Mouse (Mus musculus) limb, embryonic 14.5 days (tissue): ENCODE data around the gene Thy1. TPM values are rescaled to one million over a fixed set of nuclear protein-coding genes. Genes with fewer than 3 reads are reported as not detected.

Source experiments
- ATAC-seq: fragments of 200-750 bp; cut with Nextera tagmentation; 2 replicates; pipeline ENCODE4 v1.8.0; 2017; ENCODE audit warnings: low read depth, moderate number of reproducible peaks, moderate TSS enrichment; ENCODE audit not compliant: low FRiP score
- DNase-seq: peaks from one replicate; pipeline ENCODE4 v3.0.0-alpha.2; 2015; ENCODE audit warnings: low spot score
- H3K27ac ChIP-seq: fragments of 300-500 bp; sonication (generic); replicated peaks from 2 replicates; pipeline ENCODE4 v1.5.1; 2014; ENCODE audit warnings: low read depth, mild to moderate bottlenecking, low read length, moderate library complexity, mixed read lengths
- H3K27me3 ChIP-seq: fragments of 300-500 bp; sonication (generic); 2 replicates; pipeline ENCODE4 v1.6.1; 2014; ENCODE audit warnings: low read length, mixed read lengths; ENCODE audit not compliant: control insufficient read depth, insufficient read depth
- H3K36me3 ChIP-seq: fragments of 300-500 bp; sonication (generic); 2 replicates; pipeline ENCODE4 v1.6.1; 2014; ENCODE audit warnings: mild to moderate bottlenecking, low read length, moderate library complexity, mixed read lengths; ENCODE audit not compliant: control insufficient read depth, insufficient read depth
- H3K4me1 ChIP-seq: fragments of 300-500 bp; sonication (generic); 2 replicates; pipeline ENCODE4 v1.6.1; 2014; ENCODE audit warnings: antibody characterized with exemption, low read length, mixed read lengths; ENCODE audit not compliant: control insufficient read depth, insufficient read depth
- H3K4me2 ChIP-seq: fragments of 300-500 bp; sonication (generic); replicated peaks from 2 replicates; pipeline ENCODE4 v1.6.1; 2014; ENCODE audit warnings: low read depth, mild to moderate bottlenecking, low read length, moderate library complexity; ENCODE audit not compliant: severe bottlenecking
- H3K4me3 ChIP-seq: fragments of 300-500 bp; sonication (generic); replicated peaks from 2 replicates; pipeline ENCODE4 v1.5.1; 2014; ENCODE audit warnings: low read length
- H3K9ac ChIP-seq: fragments of 300-500 bp; sonication (generic); 2 replicates; pipeline ENCODE4 v1.6.1; 2014; ENCODE audit warnings: mild to moderate bottlenecking, low read depth, low read length, moderate library complexity; ENCODE audit not compliant: severe bottlenecking
- H3K9me3 ChIP-seq: fragments of 300-500 bp; sonication (generic); 2 replicates; pipeline ENCODE4 v1.6.1; 2016; ENCODE audit warnings: low read length; ENCODE audit not compliant: control insufficient read depth
- POLR2A ChIP-seq: fragments of 200-500 bp; IDR thresholded peaks from 2 replicates; pipeline ENCODE4 v1.8.0; 2012; ENCODE audit warnings: inconsistent platforms, mild to moderate bottlenecking, moderate library complexity, borderline replicate concordance; ENCODE audit not compliant: insufficient read depth, insufficient read length; ENCODE audit errors: extremely low read depth
- WGBS: fragments of 180-500 bp; shearing (Covaris S2); extraction: QIAGEN DNeasy Blood & Tissue Kit; methylation state at CpG from one replicate; pipeline ENCODE4 v1.1.7; 2014; 5-methylcytosine and 5-hydroxymethylcytosine counted together
- polyA plus RNA-seq, 2 experiments: library from polyadenylated mRNA; depleted of rRNA in 1 of 2; stranded (reverse) in 1 of 2; unstranded in 1 of 2; fragments of >200 nt; fragmentation: Nextera tagmentation in 1 of 2; extraction: Ambion mirVana in 1 of 2; gene quantifications; 2 replicates each; pipeline versions ENCODE4 v1.2.1 to v1.2.3; 2012 to 2014

Gene Thy1
- polyA plus RNA-seq, 2 experiments = 17.2 to 49.8 TPM

- DNase-seq (no peak), ATAC-seq (no peak)
- Histone ChIP-seq H3K9ac (no peak overlapping the region), H3K36me3 (no peaks in the 10 kb centered on the region), H3K4me3 (no peak overlapping the region), H3K4me2 (no peak overlapping the region), H3K27me3 (no peaks in the 10 kb centered on the region), H3K9me3 (no peaks in the 10 kb centered on the region), H3K27ac (no peak overlapping the region), H3K4me1 (no peaks in the 10 kb centered on the region)
- TF ChIP-seq POLR2A = no peak
- 67% methylated on average over 6 of the region's 6 CpGs for WGBS
Measured at GRCm38 (mm10) chr9:44013781-44014180, 29.4 kb upstream of the Thy1 start.

- no peaks in the 10 kb centered on the region for H3K36me3 ChIP-seq
- no peaks in the 10 kb centered on the region for H3K27me3 ChIP-seq
- H3K9ac ChIP-seq = no peak overlapping the region
- H3K4me2 ChIP-seq = no peak overlapping the region
- no peaks in the 10 kb centered on the region for H3K4me1 ChIP-seq
- no peaks in the 10 kb centered on the region for H3K9me3 ChIP-seq
- no peak for TF ChIP-seq POLR2A
- H3K27ac ChIP-seq = no peak overlapping the region
- H3K4me3 ChIP-seq = no peak overlapping the region
- no peak for DNase-seq
- WGBS = 88% methylated on average over 5 of the region's 5 CpGs
- ATAC-seq = no peak
Measured at GRCm38 (mm10) chr9:44016304-44016703, 26.9 kb upstream of the Thy1 start.

- Histone ChIP-seq H3K9me3 (no peaks in the 10 kb centered on the region), H3K4me2 (no peak overlapping the region), H3K4me3 (no peak overlapping the region), H3K9ac (no peak overlapping the region), H3K27ac (no peak overlapping the region), H3K27me3 (no peaks in the 10 kb centered on the region), H3K4me1 (no peaks in the 10 kb centered on the region), H3K36me3 (no peaks in the 10 kb centered on the region)
- DNase-seq (no peak), ATAC-seq (no peak)
- WGBS = 76% methylated on average over 5 of the region's 5 CpGs
- no peak for TF ChIP-seq POLR2A
Measured at GRCm38 (mm10) chr9:44017846-44018245, 25.3 kb upstream of the Thy1 start.

- no peaks in the 10 kb centered on the region for H3K36me3 ChIP-seq
- H3K4me1 ChIP-seq = no peaks in the 10 kb centered on the region
- H3K27ac ChIP-seq = no peak overlapping the region
- TF ChIP-seq POLR2A = no peak
- WGBS = 79% methylated on average over 7 of the region's 7 CpGs
- H3K9me3 ChIP-seq = no peaks in the 10 kb centered on the region
- no peaks in the 10 kb centered on the region for H3K27me3 ChIP-seq
- DNase-seq (no peak), ATAC-seq (no peak)
- no peak overlapping the region for H3K4me3 ChIP-seq
- no peak overlapping the region for H3K4me2 ChIP-seq
- H3K9ac ChIP-seq = no peak overlapping the region
Measured at GRCm38 (mm10) chr9:44020001-44020400, 23.2 kb upstream of the Thy1 start.

GRCm38 (mm10) chr9:44022100-44022847, 20.9 kb upstream of the Thy1 start:
- DNase-seq = no peak
- Histone ChIP-seq H3K27me3 (no peaks in the 10 kb centered on the region), H3K4me1 (no peaks in the 10 kb centered on the region), H3K4me3 (no peak overlapping the region), H3K36me3 (no peaks in the 10 kb centered on the region), H3K9me3 (no peaks in the 10 kb centered on the region), H3K9ac (no peak overlapping the region), H3K4me2 (no peak overlapping the region), H3K27ac (no peak overlapping the region)
- no peak for ATAC-seq
- 55% methylated on average over 8 of the region's 8 CpGs for WGBS
- TF ChIP-seq POLR2A = no peak
